In genomic region chr1:75450314-75451005, GRCm38 (mm10) we compare ENCODE assay signal across 9 mouse cellular contexts. TPM values are rescaled to one million over a fixed set of nuclear protein-coding genes. Genes with fewer than 3 reads are reported as not detected.
A peak's percentile ranks its signal among the peaks of the same experiment; 100 is the strongest.
DNase-seq lines count a peak whose midpoint lies in the region; ATAC-seq and TF ChIP-seq lines count a peak whose summit lies in the region.
"Had no signal": no experiment of that assay in that cellular context is flagged by ENCODE, and none has a peak within 500 bp of the region (broad histone marks: within the 10 kb centered on the region; RNA-seq: fewer than 3 reads in every experiment).

Gene Asic4, plus strand, starts transcription at chr1:75450436.

- peak within 1 kb of the TSS; percentile 73 for H3K4me2 ChIP-seq in heart, embryonic 13.5 days
- peak within 1 kb of the TSS; percentile 66 for H3K4me2 ChIP-seq in liver, embryonic 15.5 days

- no peaks in the 10 kb centered on the region; the same call in 1 of the 2 replicates for H3K79me2 ChIP-seq in MEL (ENCODE audit: control insufficient read depth, insufficient read depth, low read length, poor library complexity)

- no peaks in the 10 kb centered on the region for H3K36me3 ChIP-seq in heart, embryonic 13.5 days
- peaks cover 0 to 22% of the 10 kb centered on the region in 2 experiments; a peak in 2 of 4 replicates for H3K36me3 ChIP-seq in MEL (ENCODE audit: control insufficient read depth in 1 of 2, insufficient read depth in 2 of 2, low read length in 2 of 2)
- no peaks in the 10 kb centered on the region for H3K36me3 ChIP-seq in liver, embryonic 15.5 days (replicated peaks)

- no peak for TF ChIP-seq POLR2A in MEL (IDR thresholded peaks at IDR 0.05; ENCODE audit: control insufficient read depth in 1 of 2, insufficient read depth in 1 of 2, low read depth in 1 of 2, low read length in 2 of 2, poor library complexity in 1 of 2)

- no peak for TF ChIP-seq CTCF in MEL (IDR thresholded peaks at IDR 0.05 in 2 of 3, conservative IDR thresholded peaks at IDR 0.05 in 1 of 3; ENCODE audit: control insufficient read depth in 1 of 3, insufficient read depth in 1 of 3, low read depth in 2 of 3, low read length in 3 of 3, poor library complexity in 1 of 3, severe bottlenecking in 1 of 3)

- 1% methylated on average over 35 of the region's 35 CpGs for WGBS in heart, embryonic 13.5 days
- 2% methylated on average over 35 of the region's 35 CpGs for WGBS in liver, embryonic 15.5 days (ENCODE audit: insufficient replicate concordance)

- H3K9me3 ChIP-seq in heart, embryonic 13.5 days: no peaks in the 10 kb centered on the region
- no peaks in the 10 kb centered on the region for H3K9me3 ChIP-seq in MEL (replicated peaks; ENCODE audit: insufficient read depth, low read length)
- H3K9me3 ChIP-seq in liver, embryonic 15.5 days (replicated peaks): no peaks in the 10 kb centered on the region

- TF ChIP-seq RAD21 in MEL (IDR thresholded peaks at IDR 0.05; ENCODE audit: low read depth, low read length): no peak

- H3K4me1 ChIP-seq in heart, embryonic 13.5 days: peaks cover 57% of the 10 kb centered on the region
- H3K4me1 ChIP-seq in MEL (ENCODE audit: control insufficient read depth in 1 of 2, insufficient read depth in 2 of 2, low read length in 2 of 2): peaks cover 20 to 33% of the 10 kb centered on the region in 2 experiments; a peak in 3 of 4 replicates
- H3K4me1 ChIP-seq in liver, embryonic 15.5 days (replicated peaks): peaks cover 57% of the 10 kb centered on the region

- H3K9ac ChIP-seq in heart, embryonic 13.5 days: peak within 1 kb of the TSS; percentile 74
- peak within 1 kb of the TSS; percentile 45 for H3K9ac ChIP-seq in MEL (ENCODE audit: control insufficient read depth, low read depth, low read length, poor library complexity, severe bottlenecking)
- 0 out of 2 replicates have a peak within 1 kb of the TSS, but pooled peaks have one; percentile 8 for H3K9ac ChIP-seq in liver, embryonic 15.5 days

- TF ChIP-seq EP300 in MEL (IDR thresholded peaks at IDR 0.05; ENCODE audit: low read depth in 1 of 2, low read length in 2 of 2): peak; percentile 61 to 80; a peak in 3 of 4 replicates

- H3K27ac ChIP-seq in heart, embryonic 13.5 days (replicated peaks): no peak within 1 kb of the TSS
- H3K27ac ChIP-seq in MEL (ENCODE audit: control insufficient read depth, low read depth, low read length): peak within 1 kb of the TSS; percentile 5; the same call in 1 of the 2 replicates
- no peak within 1 kb of the TSS for H3K27ac ChIP-seq in liver, embryonic 15.5 days (replicated peaks)

- peaks cover 92% of the 10 kb centered on the region for H3K27me3 ChIP-seq in heart, embryonic 13.5 days (replicated peaks)
- peaks cover 3 to 4% of the 10 kb centered on the region in 2 experiments; a peak in 3 of 4 replicates for H3K27me3 ChIP-seq in MEL (ENCODE audit: control insufficient read depth in 1 of 2, insufficient read depth in 2 of 2, low read length in 2 of 2)
- H3K27me3 ChIP-seq in liver, embryonic 15.5 days: peaks cover 99% of the 10 kb centered on the region

- no peak for DNase-seq in heart, adult 9 months (ENCODE audit: low spot score in 2 of 2)
- peak; percentile 82 for DNase-seq in MEL (ENCODE audit: low read depth, low spot score)
- DNase-seq in spleen, adult 18-20 months: no peak
- DNase-seq in spleen, postnatal 4 days (ENCODE audit: low spot score in 2 of 2): no peak
- DNase-seq in cerebellum, adult 11 months: no peak

- no peak for ATAC-seq in heart, embryonic 13.5 days (ENCODE audit: extremely low read depth, insufficient number of reproducible peaks, low FRiP score, low TSS enrichment)
- ATAC-seq in granulocyte monocyte progenitor cell, adult 5-6 weeks (replicated peaks; ENCODE audit: poor library complexity, severe bottlenecking): peak; percentile 26
- peak; percentile 43; the same call in 1 of the 2 replicates for ATAC-seq in liver, embryonic 15.5 days (ENCODE audit: insufficient read depth)

- H3K4me3 ChIP-seq in heart, embryonic 13.5 days: peak within 1 kb of the TSS; percentile 46
- peak within 1 kb of the TSS; percentile 30 to 64; a peak in 3 of 4 replicates for H3K4me3 ChIP-seq in MEL (ENCODE audit: control insufficient read depth in 1 of 2, insufficient read depth in 1 of 2, low read depth in 2 of 2, low read length in 2 of 2)
- H3K4me3 ChIP-seq in liver, embryonic 15.5 days (replicated peaks): peak within 1 kb of the TSS; percentile 38

TF ChIP-seq in MEL, 35 proteins besides CTCF, POLR2A, EP300 and RAD21:
- no peak for TF ChIP-seq ELF1 (IDR thresholded peaks at IDR 0.05; ENCODE audit: low read depth, low read length)
- no peak for TF ChIP-seq POLR2AphosphoS2 (IDR thresholded peaks at IDR 0.05; ENCODE audit: low read length)
- TF ChIP-seq ZNF384 (IDR thresholded peaks at IDR 0.05; ENCODE audit: low read depth, low read length): no peak
- no peak for TF ChIP-seq MAFK (IDR thresholded peaks at IDR 0.05; ENCODE audit: borderline replicate concordance, low read depth, low read length)
- TF ChIP-seq ZMIZ1 (IDR thresholded peaks at IDR 0.05; ENCODE audit: low read depth, low read length): no peak
- no peak for TF ChIP-seq MEF2A (IDR thresholded peaks at IDR 0.05; ENCODE audit: extremely low read depth, insufficient replicate concordance, low read depth, low read length, poor library complexity, severe bottlenecking)
- no peak for TF ChIP-seq USF2 (IDR thresholded peaks at IDR 0.05; ENCODE audit: borderline replicate concordance in 1 of 2, insufficient read depth in 1 of 2, low read depth in 1 of 2, low read length in 2 of 2)
- no peak for TF ChIP-seq KAT2A (conservative IDR thresholded peaks at IDR 0.05; ENCODE audit: low read depth, low read length)
- TF ChIP-seq BHLHE40 (IDR thresholded peaks at IDR 0.05; ENCODE audit: borderline replicate concordance, low read depth, low read length): peak; percentile 73; the same call in 1 of the 2 replicates
- no peak for TF ChIP-seq SMC3 (IDR thresholded peaks at IDR 0.05; ENCODE audit: low read depth, low read length)
- TF ChIP-seq GABPA (IDR thresholded peaks at IDR 0.05; ENCODE audit: low read depth, low read length): no peak
- no peak for TF ChIP-seq CHD1 (IDR thresholded peaks at IDR 0.05; ENCODE audit: low read depth, low read length)
- peak; percentile 93 for TF ChIP-seq TCF12 (IDR thresholded peaks at IDR 0.05; ENCODE audit: low read depth, low read length)
- TF ChIP-seq MYB (IDR thresholded peaks at IDR 0.05; ENCODE audit: low read depth, low read length): no peak
- no peak for TF ChIP-seq JUND (IDR thresholded peaks at IDR 0.05; ENCODE audit: low read depth, low read length)
- TF ChIP-seq RCOR1 (IDR thresholded peaks at IDR 0.05; ENCODE audit: low read depth, low read length): peak; percentile 71
- no peak for TF ChIP-seq CHD2 (IDR thresholded peaks at IDR 0.05; ENCODE audit: low read length)
- no peak for TF ChIP-seq E2F4 (IDR thresholded peaks at IDR 0.05; ENCODE audit: borderline replicate concordance, low read depth, low read length)
- TF ChIP-seq NELFE (IDR thresholded peaks at IDR 0.05; ENCODE audit: low read depth, low read length): no peak
- no peak for TF ChIP-seq MAX (IDR thresholded peaks at IDR 0.05; ENCODE audit: low read length)
- peak; percentile 81 for TF ChIP-seq MXI1 (IDR thresholded peaks at IDR 0.05; ENCODE audit: low read depth, low read length)
- peak; percentile 44; the same call in 1 of the 2 replicates for TF ChIP-seq NRF1 (IDR thresholded peaks at IDR 0.05; ENCODE audit: insufficient read depth, low read depth, low read length, poor library complexity, severe bottlenecking)
- TF ChIP-seq SIN3A (IDR thresholded peaks at IDR 0.05; ENCODE audit: low read length): peak; percentile 62
- peak; percentile 94 for TF ChIP-seq TAL1 (IDR thresholded peaks at IDR 0.05; ENCODE audit: low read length)
- 0 out of 2 replicates have a peak, but pooled peaks have one; percentile 35 for TF ChIP-seq MYC (IDR thresholded peaks at IDR 0.05; ENCODE audit: low read depth, low read length)
- peak; percentile 82 for TF ChIP-seq GATA1 (IDR thresholded peaks at IDR 0.05; ENCODE audit: low read depth, low read length)
- TF ChIP-seq MAZ (IDR thresholded peaks at IDR 0.05; ENCODE audit: low read depth, low read length): peak; percentile 88; the same call in 1 of the 2 replicates
- TF ChIP-seq TBP (IDR thresholded peaks at IDR 0.05; ENCODE audit: low read depth, low read length): peak; percentile 40; the same call in 1 of the 2 replicates
- TF ChIP-seq USF1 (IDR thresholded peaks at IDR 0.05; ENCODE audit: low read depth, low read length): no peak
- no peak for TF ChIP-seq POLR2AphosphoS5 (IDR thresholded peaks at IDR 0.05; ENCODE audit: borderline replicate concordance, low read depth, low read length)
- TF ChIP-seq ZKSCAN1 (IDR thresholded peaks at IDR 0.05; ENCODE audit: low read depth, low read length): no peak
- peak; percentile 93 for TF ChIP-seq UBTF (IDR thresholded peaks at IDR 0.05; ENCODE audit: borderline replicate concordance, insufficient read depth, low read depth, low read length)
- TF ChIP-seq ETS1 (IDR thresholded peaks at IDR 0.05; ENCODE audit: low read depth, low read length): peak; percentile 87
- TF ChIP-seq HCFC1 (IDR thresholded peaks at IDR 0.05; ENCODE audit: low read depth, low read length): no peak
- no peak for TF ChIP-seq ZC3H11A (IDR thresholded peaks at IDR 0.05; ENCODE audit: low read depth, low read length)

RNA-seq across cellular contexts. Expression of gene Asic4, which starts in this region (rescaled TPM):
- polyA plus RNA-seq in heart, embryonic 13.5 days (2015; fragmentation: Nextera tagmentation; extraction: Ambion mirVana): 0.28 and 0.31 TPM in 2 replicates
- 0.19 TPM in 1 of 2 replicates, not detected in the other for total RNA-seq in MEL (2012; rRNA removed)
- under 1 TPM in 1 of 2 experiments, not detected in 1; 0.18 TPM for polyA plus RNA-seq in MEL (2012; ENCODE audit: insufficient read depth in 1 of 2, insufficient read length in 2 of 2, low read depth in 1 of 2, low replicate concordance in 2 of 2, missing spikeins in 1 of 2)
- total RNA-seq in granulocyte monocyte progenitor cell, adult 5-6 weeks (2014; fragmentation: Nextera tagmentation): not detected in 2 replicates
- total RNA-seq in granulocyte monocyte progenitor cell, adult 5-6 weeks (2017): not detected in 2 replicates
- 0.05 TPM in 1 of 2 replicates, not detected in the other for polyA plus RNA-seq in liver, embryonic 15.5 days (2015; fragmentation: Nextera tagmentation; extraction: Ambion mirVana)
- total RNA-seq: liver, adult 2 months had no signal
- polyA plus RNA-seq: liver, adult 2 months had no signal

Comparison
In these comparisons a context has a peak if more than half of its experiments do, and no peak if none do; other contexts are left out.
1. Peak in DNase-seq, H3K4me3 ChIP-seq, H3K27ac ChIP-seq and H3K9ac ChIP-seq in MEL; RNA of the gene not detected or under 1 TPM.
2. Peak in ATAC-seq in granulocyte monocyte progenitor cell, adult 5-6 weeks; RNA of the gene not detected or under 1 TPM.
3. Peak in ATAC-seq, H3K4me3 ChIP-seq, H3K9ac ChIP-seq and H3K4me2 ChIP-seq in liver, embryonic 15.5 days; RNA of the gene not detected or under 1 TPM.
4. H3K9ac ChIP-seq: peak in every context shown above with its lines; median percentile 74 in heart, embryonic 13.5 days; 45 in MEL; 8 in liver, embryonic 15.5 days.